Mouse (Mus musculus) brown adipose tissue, adult 24 weeks (tissue): ENCODE data around the gene Ick. TPM values are rescaled to one million over a fixed set of nuclear protein-coding genes. Genes with fewer than 3 reads are reported as not detected.

Experiments
- H3K27ac ChIP-seq: fragments of 200-500 bp; replicated peaks from 2 replicates; pipeline ENCODE4 v1.5.1; 2012; ENCODE audit warnings: low read depth, mild to moderate bottlenecking, low read length
- H3K4me1 ChIP-seq: fragments of 200-500 bp; 2 replicates; pipeline ENCODE4 v1.6.1; 2012; ENCODE audit warnings: low read length, mixed read lengths; ENCODE audit not compliant: control insufficient read depth, insufficient read depth, insufficient read length
- H3K4me3 ChIP-seq: fragments of 200-500 bp; 2 replicates; pipeline ENCODE4 v1.5.1; 2012; ENCODE audit warnings: low read depth, mild to moderate bottlenecking, low read length, moderate library complexity; ENCODE audit not compliant: insufficient read depth
- polyA plus RNA-seq: library from polyadenylated mRNA; stranded (reverse); fragments of >200 nt; gene quantifications from 2 replicates; pipeline ENCODE4 v1.2.4, GENCODE M21; 2012; ENCODE audit not compliant: missing spikeins, insufficient read depth, insufficient read length

Gene Ick
- polyA plus RNA-seq, 1 experiment, result 23.4 TPM

GRCm38 (mm10) chr9:78212341-78213049, 103.5 kb downstream of the Ick start:
- no peak overlapping the region for H3K4me3 ChIP-seq
- peaks cover 6% of the 10 kb centered on the region; the same call in 1 of the 2 replicates for H3K4me1 ChIP-seq
- H3K27ac ChIP-seq, result no peak overlapping the region

- H3K4me1 ChIP-seq, result peaks cover 6% of the 10 kb centered on the region; the same call in 1 of the 2 replicates
- no peak overlapping the region for H3K4me3 ChIP-seq
- no peak overlapping the region for H3K27ac ChIP-seq
Observed at GRCm38 (mm10) chr9:78217074-78217473, 108.1 kb downstream of the Ick start.

Other genes starting within 250 kb of the Ick start
- 85.7 and 123 TPM in 2 replicates for gene Elovl5, start 191.8 kb upstream of the Ick start, polyA plus RNA-seq
- not detected in 2 replicates for gene Gcm1, start 57.3 kb upstream of the Ick start, polyA plus RNA-seq
- 66.7 and 70.2 TPM in 2 replicates for gene Fbxo9, start 127 bp upstream of the Ick start, polyA plus RNA-seq
- gene Gsta4, start 73.6 kb downstream of the Ick start, polyA plus RNA-seq, result 174 and 194 TPM in 2 replicates
- gene Gsta1, start 121.5 kb downstream of the Ick start, polyA plus RNA-seq, result not detected in 2 replicates
- gene Gm3776, start 147.9 kb downstream of the Ick start, polyA plus RNA-seq, result 1.2 TPM in 1 of 2 replicates, not detected in the other
- not detected in 2 replicates for gene Gm10639, start 180.7 kb downstream of the Ick start, polyA plus RNA-seq
- not detected in 2 replicates for gene Omt2a, start 205.6 kb downstream of the Ick start, polyA plus RNA-seq
- gene Omt2b, start 218.4 kb downstream of the Ick start, polyA plus RNA-seq, result not detected in 2 replicates
- not detected in 2 replicates for gene Gsta2, start 246.6 kb downstream of the Ick start, polyA plus RNA-seq